Mouse (Mus musculus): ENCODE measurements around the gene 4930404H24Rik. TPM values are rescaled to one million over a fixed set of nuclear protein-coding genes. Genes with fewer than 3 reads are reported as not detected.

4930404H24Rik gene
- polyA plus RNA-seq, 1 experiment: not detected

- Histone ChIP-seq H3K4me3 (ENCODE audit: low read depth, low read length) (no peak overlapping the region), H3K36me3 (ENCODE audit: control insufficient read depth, insufficient read depth, low read length) (no peaks in the 10 kb centered on the region), H3K4me1 (ENCODE audit: control insufficient read depth, insufficient read depth, insufficient read length, low read length) (no peaks in the 10 kb centered on the region), H3K27me3 (ENCODE audit: control insufficient read depth, insufficient read depth, low read length) (no peaks in the 10 kb centered on the region), H3K27ac (ENCODE audit: insufficient read depth, low read depth, low read length) (no peak overlapping the region)
- TF ChIP-seq CTCF (IDR thresholded peaks at IDR 0.05; ENCODE audit: extremely low read depth, insufficient read length, insufficient replicate concordance, low read depth, low read length) (no peak), POLR2A (IDR thresholded peaks at IDR 0.05; ENCODE audit: low read depth, low read length) (no peak)
- 64% methylated on average over 1 of the region's 1 CpGs for WGBS
Observed at GRCm38 (mm10) chr2:153467372-153467771, 25.2 kb upstream of the 4930404H24Rik start.

- TF ChIP-seq CTCF (IDR thresholded peaks at IDR 0.05; ENCODE audit: extremely low read depth, insufficient read length, insufficient replicate concordance, low read depth, low read length): no peak
- no peak for TF ChIP-seq POLR2A (IDR thresholded peaks at IDR 0.05; ENCODE audit: low read depth, low read length)
- no peak overlapping the region for H3K27ac ChIP-seq (ENCODE audit: insufficient read depth, low read depth, low read length)
- 79% methylated on average over 2 of the region's 2 CpGs for WGBS
- H3K4me3 ChIP-seq (ENCODE audit: low read depth, low read length): no peak overlapping the region
- no peaks in the 10 kb centered on the region for H3K27me3 ChIP-seq (ENCODE audit: control insufficient read depth, insufficient read depth, low read length)
- H3K4me1 ChIP-seq (ENCODE audit: control insufficient read depth, insufficient read depth, insufficient read length, low read length): no peaks in the 10 kb centered on the region
- no peaks in the 10 kb centered on the region for H3K36me3 ChIP-seq (ENCODE audit: control insufficient read depth, insufficient read depth, low read length)
Observed at GRCm38 (mm10) chr2:153469317-153469716, 23.3 kb upstream of the 4930404H24Rik start.

GRCm38 (mm10) chr2:153469764-153470163 is 22.8 kb upstream of the 4930404H24Rik start:
- 83% methylated on average over 4 of the region's 4 CpGs for WGBS
- H3K4me3 ChIP-seq (ENCODE audit: low read depth, low read length): no peak overlapping the region
- no peaks in the 10 kb centered on the region for H3K27me3 ChIP-seq (ENCODE audit: control insufficient read depth, insufficient read depth, low read length)
- TF ChIP-seq POLR2A (IDR thresholded peaks at IDR 0.05; ENCODE audit: low read depth, low read length) (no peak), CTCF (IDR thresholded peaks at IDR 0.05; ENCODE audit: extremely low read depth, insufficient read length, insufficient replicate concordance, low read depth, low read length) (no peak)
- no peaks in the 10 kb centered on the region for H3K36me3 ChIP-seq (ENCODE audit: control insufficient read depth, insufficient read depth, low read length)
- no peak overlapping the region for H3K27ac ChIP-seq (ENCODE audit: insufficient read depth, low read depth, low read length)
- no peaks in the 10 kb centered on the region for H3K4me1 ChIP-seq (ENCODE audit: control insufficient read depth, insufficient read depth, insufficient read length, low read length)

GRCm38 (mm10) chr2:153470983-153471382 is 21.6 kb upstream of the 4930404H24Rik start:
- Histone ChIP-seq H3K27me3 (ENCODE audit: control insufficient read depth, insufficient read depth, low read length) (no peaks in the 10 kb centered on the region), H3K36me3 (ENCODE audit: control insufficient read depth, insufficient read depth, low read length) (no peaks in the 10 kb centered on the region), H3K27ac (ENCODE audit: insufficient read depth, low read depth, low read length) (no peak overlapping the region), H3K4me3 (ENCODE audit: low read depth, low read length) (no peak overlapping the region), H3K4me1 (ENCODE audit: control insufficient read depth, insufficient read depth, insufficient read length, low read length) (no peaks in the 10 kb centered on the region)
- 62% methylated on average over 3 of the region's 3 CpGs for WGBS
- TF ChIP-seq CTCF (IDR thresholded peaks at IDR 0.05; ENCODE audit: extremely low read depth, insufficient read length, insufficient replicate concordance, low read depth, low read length): no peak
- no peak for TF ChIP-seq POLR2A (IDR thresholded peaks at IDR 0.05; ENCODE audit: low read depth, low read length)

GRCm38 (mm10) chr2:153475114-153476112 is 17.2 kb upstream of the 4930404H24Rik start:
- TF ChIP-seq POLR2A (IDR thresholded peaks at IDR 0.05; ENCODE audit: low read depth, low read length): no peak
- no peak for TF ChIP-seq CTCF (IDR thresholded peaks at IDR 0.05; ENCODE audit: extremely low read depth, insufficient read length, insufficient replicate concordance, low read depth, low read length)
- Histone ChIP-seq H3K4me3 (ENCODE audit: low read depth, low read length) (no peak overlapping the region), H3K4me1 (ENCODE audit: control insufficient read depth, insufficient read depth, insufficient read length, low read length) (no peaks in the 10 kb centered on the region), H3K27ac (ENCODE audit: insufficient read depth, low read depth, low read length) (no peak overlapping the region), H3K36me3 (ENCODE audit: control insufficient read depth, insufficient read depth, low read length) (no peaks in the 10 kb centered on the region), H3K27me3 (ENCODE audit: control insufficient read depth, insufficient read depth, low read length) (no peaks in the 10 kb centered on the region)
- WGBS: 39% methylated on average over 4 of the region's 4 CpGs

- H3K27me3 ChIP-seq (ENCODE audit: control insufficient read depth, insufficient read depth, low read length): no peaks in the 10 kb centered on the region
- no peak overlapping the region for H3K27ac ChIP-seq (ENCODE audit: insufficient read depth, low read depth, low read length)
- WGBS: 6% methylated on average over 4 of the region's 4 CpGs
- H3K4me1 ChIP-seq (ENCODE audit: control insufficient read depth, insufficient read depth, insufficient read length, low read length): peaks cover under 1% of the 10 kb centered on the region; the same call in 1 of the 2 replicates
- no peaks in the 10 kb centered on the region for H3K36me3 ChIP-seq (ENCODE audit: control insufficient read depth, insufficient read depth, low read length)
- no peak for TF ChIP-seq POLR2A (IDR thresholded peaks at IDR 0.05; ENCODE audit: low read depth, low read length)
- TF ChIP-seq CTCF (IDR thresholded peaks at IDR 0.05; ENCODE audit: extremely low read depth, insufficient read length, insufficient replicate concordance, low read depth, low read length): peak; percentile 72; the same call in 1 of the 2 replicates
- no peak overlapping the region for H3K4me3 ChIP-seq (ENCODE audit: low read depth, low read length)
Observed at GRCm38 (mm10) chr2:153478583-153478982, 14.0 kb upstream of the 4930404H24Rik start.

- no peak overlapping the region for H3K27ac ChIP-seq (ENCODE audit: insufficient read depth, low read depth, low read length)
- TF ChIP-seq CTCF (IDR thresholded peaks at IDR 0.05; ENCODE audit: extremely low read depth, insufficient read length, insufficient replicate concordance, low read depth, low read length): no peak
- TF ChIP-seq POLR2A (IDR thresholded peaks at IDR 0.05; ENCODE audit: low read depth, low read length): no peak
- H3K4me3 ChIP-seq (ENCODE audit: low read depth, low read length): no peak overlapping the region
- 85% methylated on average over 1 of the region's 1 CpGs for WGBS
- H3K4me1 ChIP-seq (ENCODE audit: control insufficient read depth, insufficient read depth, insufficient read length, low read length): peaks cover 3% of the 10 kb centered on the region
- no peaks in the 10 kb centered on the region for H3K27me3 ChIP-seq (ENCODE audit: control insufficient read depth, insufficient read depth, low read length)
- H3K36me3 ChIP-seq (ENCODE audit: control insufficient read depth, insufficient read depth, low read length): no peaks in the 10 kb centered on the region
Observed at GRCm38 (mm10) chr2:153479486-153479885, 13.1 kb upstream of the 4930404H24Rik start.
